In the genomic region with DNA sequence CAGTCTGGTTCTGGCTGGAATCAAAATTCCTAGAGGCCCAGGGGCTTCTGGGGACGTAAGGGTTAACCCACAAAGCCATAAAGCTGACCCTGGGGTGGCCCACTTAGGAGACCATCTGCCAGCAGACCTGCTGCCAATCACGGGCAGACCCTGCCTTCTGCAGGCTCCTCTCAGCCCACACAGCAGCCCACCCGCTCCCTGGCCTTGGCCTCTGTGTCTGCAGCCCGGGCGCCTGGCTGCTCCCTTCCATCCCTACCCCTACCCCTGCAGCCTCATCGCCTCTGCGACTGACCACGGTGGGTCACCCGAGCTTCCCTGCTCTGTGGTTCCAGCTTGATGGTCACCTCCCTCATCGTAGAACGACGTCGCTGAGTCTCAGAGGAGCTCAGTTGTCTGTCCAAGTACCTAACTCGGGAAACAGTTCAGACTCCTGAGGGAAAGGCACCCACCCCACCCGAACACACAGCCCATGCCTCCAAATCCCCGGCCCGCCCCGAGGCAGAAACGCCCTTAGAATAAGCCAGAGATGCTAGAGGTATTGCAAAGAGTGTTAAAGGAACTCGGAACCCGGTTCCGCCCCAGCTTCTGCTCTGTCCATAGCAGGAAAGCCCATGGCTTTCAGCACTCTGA, we compare ENCODE assay signal across 10 mouse cellular contexts. TPM values are rescaled to one million over a fixed set of nuclear protein-coding genes. Genes with fewer than 3 reads are reported as not detected.
A peak's percentile ranks its signal among the peaks of the same experiment; 100 is the strongest.
DNase-seq lines count a peak whose midpoint lies in the region; ATAC-seq and TF ChIP-seq lines count a peak whose summit lies in the region.
"Had no signal": no experiment of that assay in that cellular context is flagged by ENCODE, and none has a peak within 500 bp of the region (broad histone marks: within the 10 kb centered on the region; RNA-seq: fewer than 3 reads in every experiment).

No protein-coding gene starts in this region.

- H3K4me1 ChIP-seq in E14TG2a.4 (replicated peaks; ENCODE audit: low read depth, low read length) = peaks cover 44% of the 10 kb centered on the region
- H3K4me1 ChIP-seq in forebrain, embryonic 15.5 days = peaks cover 75% of the 10 kb centered on the region
- H3K4me1 ChIP-seq in midbrain, embryonic 11.5 days (ENCODE audit: control insufficient read depth, insufficient read depth, low read length) = peaks cover 62% of the 10 kb centered on the region

- intact Hi-C loops in heart, postnatal 25 days (cut with DNase I) = no loop called here
- intact Hi-C loops in heart, postnatal 14 days (cut with DNase I) = no loop called here

- ATAC-seq in forebrain, embryonic 15.5 days (replicated peaks) = peak; percentile 31; the same call in 1 of the 2 replicates
- ATAC-seq in midbrain, embryonic 11.5 days (ENCODE audit: low FRiP score) = peak; percentile 64
- no peak for ATAC-seq in activated CD4-positive, CD25-positive, alpha-beta regulatory T cell, adult 4 months
- ATAC-seq: intestine, postnatal 0 days had no signal

- H3K4me2 ChIP-seq in forebrain, embryonic 15.5 days (replicated peaks) = peak overlapping the region; percentile 9; the same call in 1 of the 2 replicates
- H3K4me2 ChIP-seq in midbrain, embryonic 11.5 days = peak overlapping the region; percentile 22; the same call in 1 of the 2 replicates

- no peak for TF ChIP-seq CTCF in E14TG2a.4 (conservative IDR thresholded peaks at IDR 0.05; ENCODE audit: low read length)

- 20% methylated on average over 22 of the region's 22 CpGs for WGBS in forebrain, embryonic 15.5 days
- 15% methylated on average over 22 of the region's 22 CpGs for WGBS in midbrain, embryonic 11.5 days

- DNase-seq in cerebellum, adult 9-11 months = peak; percentile 76
- DNase-seq in midbrain, embryonic 11.5 days (ENCODE audit: low spot score, missing footprints) = peak; percentile 93
- DNase-seq in heart, postnatal 25 days (ENCODE audit: low spot score) = no peak
- DNase-seq in heart, postnatal 14 days = no peak
- no peak for DNase-seq in left cerebral cortex, adult 18-20 months (ENCODE audit: low spot score in 2 of 2)
- DNase-seq: lung, postnatal 10 days had no signal

- H3K27me3 ChIP-seq in E14TG2a.4 (ENCODE audit: insufficient read depth, low read length) = no peaks in the 10 kb centered on the region; the same call in 1 of the 2 replicates
- H3K27me3 ChIP-seq in forebrain, embryonic 15.5 days = no peaks in the 10 kb centered on the region
- H3K27me3 ChIP-seq in midbrain, embryonic 11.5 days (ENCODE audit: control insufficient read depth, insufficient read depth, low read length) = no peaks in the 10 kb centered on the region

- peak overlapping the region; percentile 87 for H3K27ac ChIP-seq in forebrain, embryonic 15.5 days (replicated peaks)
- peak overlapping the region; percentile 72 for H3K27ac ChIP-seq in midbrain, embryonic 11.5 days (ENCODE audit: low read depth, low read length)

- H3K36me3 ChIP-seq in E14TG2a.4 (ENCODE audit: insufficient read depth, low read length) = no peaks in the 10 kb centered on the region
- H3K36me3 ChIP-seq in forebrain, embryonic 15.5 days = no peaks in the 10 kb centered on the region
- no peaks in the 10 kb centered on the region for H3K36me3 ChIP-seq in midbrain, embryonic 11.5 days (ENCODE audit: control insufficient read depth, insufficient read depth, low read length)

- peak overlapping the region; percentile 18; the same call in 1 of the 2 replicates for H3K9ac ChIP-seq in forebrain, embryonic 15.5 days (replicated peaks)
- H3K9ac ChIP-seq in midbrain, embryonic 11.5 days (ENCODE audit: low read length) = peak overlapping the region; percentile 1; the same call in 1 of the 2 replicates

- no peaks in the 10 kb centered on the region for H3K9me3 ChIP-seq in E14TG2a.4 (ENCODE audit: low read length)
- H3K9me3 ChIP-seq in forebrain, embryonic 15.5 days = no peaks in the 10 kb centered on the region
- no peaks in the 10 kb centered on the region for H3K9me3 ChIP-seq in midbrain, embryonic 11.5 days (ENCODE audit: control insufficient read depth, low read length)

- peak overlapping the region; percentile 13; the same call in 1 of the 2 replicates for H3K4me3 ChIP-seq in E14TG2a.4 (replicated peaks; ENCODE audit: low read length)
- no peak overlapping the region for H3K4me3 ChIP-seq in forebrain, embryonic 15.5 days
- no peak overlapping the region for H3K4me3 ChIP-seq in midbrain, embryonic 11.5 days (ENCODE audit: low read depth, low read length)

RNA-seq across cellular contexts. Expression of a gene that starts 20.3 kb away (rescaled TPM):
- 32.7 and 34.4 TPM in 2 replicates for polyA plus RNA-seq in forebrain, embryonic 15.5 days (2015; fragmentation: Nextera tagmentation; extraction: Ambion mirVana)
- 17.3 and 17.4 TPM in 2 replicates for polyA plus RNA-seq in midbrain, embryonic 11.5 days (2014; fragmentation: Nextera tagmentation; extraction: Ambion mirVana)
- total RNA-seq in heart, postnatal 25 days (2021) = 1 to 10 TPM; 8.0 to 9.6 TPM
- 1 to 10 TPM; 4.7 to 6.3 TPM for total RNA-seq in heart, postnatal 14 days (2021)
- not detected for polyA plus RNA-seq in activated CD4-positive, CD25-positive, alpha-beta regulatory T cell, adult 4 months (2017; shearing (Covaris generic))
- 10 to 100 TPM; 26.4 TPM for total RNA-seq in left cerebral cortex, adult 18-20 months (2021)

Comparison
In these comparisons a context has a peak if more than half of its experiments do, and no peak if none do; other contexts are left out.
1. DNase-seq: peak in cerebellum, adult 9-11 months (single experiment) and midbrain, embryonic 11.5 days (single experiment); none in heart, postnatal 25 days (single experiment), heart, postnatal 14 days (0 of 2) and left cerebral cortex, adult 18-20 months (0 of 2).